Mouse (Mus musculus) forebrain, postnatal 0 days (tissue): ENCODE data around the gene Olfr94. TPM values are rescaled to one million over a fixed set of nuclear protein-coding genes. Genes with fewer than 3 reads are reported as not detected.
"Not testable (repeated sequence)": the region's sequence is repeated elsewhere in the genome, so short reads cannot be mapped to it uniquely, and the experiment has no call there.

Source experiments
- ATAC-seq: fragments of 200-750 bp; cut with Nextera tagmentation; 2 replicates; pipeline ENCODE4 v1.8.0; 2017; ENCODE audit warnings: mild to moderate bottlenecking, moderate library complexity
- DNase-seq: peaks from one replicate; pipeline ENCODE4 v3.0.0-alpha.2; 2015
- H3K27ac ChIP-seq: fragments of 300-500 bp; sonication (generic); 2 replicates; pipeline ENCODE4 v1.5.1; 2014; ENCODE audit warnings: low read depth, mild to moderate bottlenecking, antibody characterized with exemption, low read length, moderate library complexity, mixed read lengths
- H3K27me3 ChIP-seq: fragments of 300-500 bp; sonication (generic); 2 replicates; pipeline ENCODE4 v1.6.1; 2014; ENCODE audit warnings: mild to moderate bottlenecking, low read length, mixed read lengths; ENCODE audit not compliant: insufficient read depth
- H3K36me3 ChIP-seq: fragments of 300-500 bp; sonication (generic); 2 replicates; pipeline ENCODE4 v1.6.1; 2014; ENCODE audit warnings: mild to moderate bottlenecking, moderate library complexity; ENCODE audit not compliant: insufficient read depth
- H3K4me1 ChIP-seq: fragments of 300-500 bp; sonication (generic); 2 replicates; pipeline ENCODE4 v1.6.1; 2014; ENCODE audit warnings: antibody characterized with exemption; ENCODE audit not compliant: insufficient read depth
- H3K4me2 ChIP-seq: fragments of 300-500 bp; sonication (generic); 2 replicates; pipeline ENCODE4 v1.6.1; 2014; ENCODE audit warnings: low read depth, mild to moderate bottlenecking, moderate library complexity
- H3K4me3 ChIP-seq: fragments of 300-500 bp; sonication (generic); 2 replicates; pipeline ENCODE4 v1.5.1; 2014; ENCODE audit warnings: low read depth, low read length, mixed read lengths
- H3K9ac ChIP-seq: fragments of 300-500 bp; sonication (generic); 2 replicates; pipeline ENCODE4 v1.6.1; 2014; ENCODE audit warnings: mild to moderate bottlenecking
- H3K9me3 ChIP-seq: fragments of 300-500 bp; sonication (generic); 2 replicates; pipeline ENCODE4 v1.6.1; 2016; ENCODE audit warnings: low read length
- CTCF ChIP-seq: sonication (generic); IDR thresholded peaks from 2 replicates; pipeline ENCODE4 v1.5.1; 2016; ENCODE audit warnings: antibody characterized with exemption, control low read depth, low read depth
- WGBS: fragments of 180-500 bp; shearing (Covaris S2); extraction: QIAGEN DNeasy Blood & Tissue Kit; methylation state at CpG from one replicate; pipeline ENCODE4 v1.1.7; 2014; 5-methylcytosine and 5-hydroxymethylcytosine counted together
- polyA plus RNA-seq: library from polyadenylated mRNA; unstranded; fragments of >200 nt; fragmentation: Nextera tagmentation; extraction: Ambion mirVana; gene quantifications from 2 replicates; pipeline ENCODE4 v1.2.1, GENCODE M21; 2015
- total RNA-seq: library from RNA; depleted of rRNA; stranded (reverse); fragments of >200 nt; gene quantifications from 2 replicates; pipeline ENCODE4 v1.2.3, GENCODE M21; 2014; rRNA removed

The Olfr94 gene
- total RNA-seq = not detected in 2 replicates
- polyA plus RNA-seq = not detected in 2 replicates

GRCm38 (mm10) chr17:37200894-37201293 lies at the start of gene Olfr94:
Gene Olfr94 (minus strand): TSS chr17:37200994.
- Histone ChIP-seq H3K4me3 (no peak within 1 kb of the TSS), H3K36me3 (no peaks in the 10 kb centered on the region), H3K4me1 (no peaks in the 10 kb centered on the region), H3K4me2 (no peak within 1 kb of the TSS), H3K27ac (no peak within 1 kb of the TSS), H3K9ac (no peak within 1 kb of the TSS), H3K27me3 (peaks cover 18% of the 10 kb centered on the region), H3K9me3 (no peaks in the 10 kb centered on the region)
- DNase-seq (no peak), ATAC-seq (no peak)
- WGBS = 84% methylated on average over 2 of the region's 2 CpGs
- TF ChIP-seq CTCF = no peak

DNA sequence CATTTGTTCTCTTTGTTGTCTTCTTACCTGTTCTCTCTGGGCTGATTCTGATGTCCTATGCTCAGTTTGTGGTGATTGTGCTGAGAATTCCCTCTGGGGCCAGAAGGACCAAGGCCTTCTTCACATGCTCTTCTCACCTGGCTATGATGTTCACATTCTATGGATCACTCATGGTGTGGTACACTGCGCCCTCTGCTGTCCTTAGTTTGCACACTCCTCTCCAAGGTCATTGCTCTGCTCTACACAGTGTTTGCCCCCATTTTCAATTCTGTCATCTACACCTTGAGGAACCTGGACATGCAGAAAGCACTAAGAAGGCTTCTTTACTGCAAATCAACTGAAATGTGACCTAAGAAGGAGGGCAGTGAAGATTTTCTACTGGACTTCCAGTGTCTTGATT lies 49.8 kb upstream of the Olfr94 start:
- WGBS = 12% methylated on average over 1 of the region's 1 CpGs
- H3K4me3 ChIP-seq = no peak overlapping the region
- H3K4me1 ChIP-seq = no peaks in the 10 kb centered on the region
- no peaks in the 10 kb centered on the region for H3K9me3 ChIP-seq
- peak; percentile 32 for TF ChIP-seq CTCF
- H3K27me3 ChIP-seq = no peaks in the 10 kb centered on the region
- no peak overlapping the region for H3K27ac ChIP-seq
- H3K9ac ChIP-seq = no peak overlapping the region
- no peak overlapping the region for H3K4me2 ChIP-seq
- ATAC-seq = no peak
- no peaks in the 10 kb centered on the region for H3K36me3 ChIP-seq
- no peak for DNase-seq

GRCm38 (mm10) chr17:37249460-37249859 lies 48.7 kb upstream of the Olfr94 start:
- Histone ChIP-seq H3K27me3 (no peaks in the 10 kb centered on the region), H3K36me3 (no peaks in the 10 kb centered on the region), H3K9me3 (no peaks in the 10 kb centered on the region), H3K9ac (no peak overlapping the region), H3K4me2 (no peak overlapping the region), H3K27ac (no peak overlapping the region), H3K4me3 (no peak overlapping the region), H3K4me1 (no peaks in the 10 kb centered on the region)
- DNase-seq (no peak), ATAC-seq (no peak)
- no peak for TF ChIP-seq CTCF

- Histone ChIP-seq H3K27me3 (no peaks in the 10 kb centered on the region), H3K9ac (no peak overlapping the region), H3K4me2 (no peak overlapping the region), H3K4me3 (no peak overlapping the region), H3K27ac (no peak overlapping the region), H3K4me1 (no peaks in the 10 kb centered on the region), H3K36me3 (no peaks in the 10 kb centered on the region), H3K9me3 (no peaks in the 10 kb centered on the region)
- peak; percentile 45 for DNase-seq
- WGBS = 27% methylated on average over 5 of the region's 5 CpGs
- peak; percentile 6; the same call in 1 of the 2 replicates for TF ChIP-seq CTCF
- peak; percentile 76 for ATAC-seq
Observed at GRCm38 (mm10) chr17:37246715-37247114, 45.9 kb upstream of the Olfr94 start.

DNA sequence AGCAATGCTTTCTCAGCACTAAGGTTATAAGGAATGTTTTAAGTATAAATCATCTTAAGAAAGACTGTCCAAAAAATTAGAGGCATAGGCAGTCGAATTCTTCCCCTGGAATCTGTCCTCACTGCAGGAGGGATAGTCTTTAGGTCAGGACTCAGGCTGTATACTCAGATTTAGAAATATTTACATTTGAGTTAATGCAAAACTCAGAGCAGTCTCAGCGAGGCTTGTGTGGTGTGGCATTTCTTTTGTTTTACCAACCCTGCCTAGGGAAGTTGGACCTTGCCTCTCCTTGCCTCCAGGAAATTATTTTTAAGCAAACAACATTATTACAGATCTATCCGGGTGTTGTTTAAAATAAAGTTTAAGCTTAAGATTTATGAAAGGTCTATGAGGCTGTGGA lies 41.4 kb upstream of the Olfr94 start:
- H3K27me3 ChIP-seq = no peaks in the 10 kb centered on the region
- WGBS = 60% methylated on average over 3 of the region's 3 CpGs
- no peak overlapping the region for H3K9ac ChIP-seq
- no peaks in the 10 kb centered on the region for H3K4me1 ChIP-seq
- H3K27ac ChIP-seq = no peak overlapping the region
- no peaks in the 10 kb centered on the region for H3K9me3 ChIP-seq
- no peak overlapping the region for H3K4me3 ChIP-seq
- ATAC-seq = no peak
- no peak overlapping the region for H3K4me2 ChIP-seq
- no peak for TF ChIP-seq CTCF
- H3K36me3 ChIP-seq = no peaks in the 10 kb centered on the region
- DNase-seq = no peak

DNA sequence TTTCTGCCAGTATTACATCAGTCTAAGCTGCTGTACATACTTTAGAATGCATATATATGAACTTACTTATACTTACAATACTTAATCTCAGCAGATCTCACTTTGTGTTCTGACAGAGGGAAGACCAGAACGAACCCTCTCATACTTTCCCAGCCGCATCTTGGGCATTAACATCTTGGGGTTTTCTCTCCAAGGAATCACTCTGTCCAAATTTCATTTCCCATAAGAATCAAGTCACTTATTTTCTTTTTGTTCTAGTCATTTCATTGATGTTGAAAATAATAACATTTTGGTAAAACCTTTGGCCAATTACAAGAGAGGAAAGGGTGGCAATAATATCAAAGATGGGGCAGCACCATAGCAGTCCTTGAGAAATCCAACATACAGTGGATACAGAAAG lies 36.4 kb upstream of the Olfr94 start, which contains the start of gene Olfr97:
TSS of gene Olfr97 (minus strand) at position 101 of the 400 bp plus-strand sequence.
- DNase-seq, H3K36me3 ChIP-seq, H3K9ac ChIP-seq, H3K4me1 ChIP-seq, H3K27me3 ChIP-seq, H3K9me3 ChIP-seq, ATAC-seq, H3K4me2 ChIP-seq, H3K27ac ChIP-seq, H3K4me3 ChIP-seq: not testable (repeated sequence)
- 90% methylated on average over 2 of the region's 2 CpGs for WGBS

- no peak overlapping the region for H3K9ac ChIP-seq
- no peak; the same call in 1 of the 2 replicates for TF ChIP-seq CTCF
- H3K4me1 ChIP-seq = no peaks in the 10 kb centered on the region
- DNase-seq (no peak), ATAC-seq (no peak)
- no peaks in the 10 kb centered on the region for H3K36me3 ChIP-seq
- H3K4me2 ChIP-seq = no peak overlapping the region
- H3K27me3 ChIP-seq = no peaks in the 10 kb centered on the region
- WGBS = 32% methylated on average over 1 of the region's 1 CpGs
- H3K27ac ChIP-seq = no peak overlapping the region
- no peaks in the 10 kb centered on the region for H3K9me3 ChIP-seq
- H3K4me3 ChIP-seq = no peak overlapping the region
Observed at GRCm38 (mm10) chr17:37221879-37222278, 21.1 kb upstream of the Olfr94 start.

GRCm38 (mm10) chr17:37219846-37220245 lies 19.1 kb upstream of the Olfr94 start, which contains the start of gene Olfr96:
Gene Olfr96 (plus strand): TSS chr17:37220146.
- DNase-seq (no peak), ATAC-seq (no peak)
- Histone ChIP-seq H3K27ac (no peak within 1 kb of the TSS), H3K4me2 (no peak within 1 kb of the TSS), H3K4me3 (no peak within 1 kb of the TSS), H3K27me3 (no peaks in the 10 kb centered on the region), H3K9me3 (no peaks in the 10 kb centered on the region), H3K4me1 (no peaks in the 10 kb centered on the region), H3K36me3 (no peaks in the 10 kb centered on the region), H3K9ac (no peak within 1 kb of the TSS)
- 63% methylated on average over 4 of the region's 4 CpGs for WGBS
- no peak for TF ChIP-seq CTCF
